Mouse (Mus musculus) layer of hippocampus, adult 8-10 months (tissue): ENCODE data around the gene Snx29. TPM values are rescaled to one million over a fixed set of nuclear protein-coding genes. Genes with fewer than 3 reads are reported as not detected.
"Not testable (repeated sequence)": the region's sequence is repeated elsewhere in the genome, so short reads cannot be mapped to it uniquely, and the experiment has no call there.

Source experiments
- DNase-seq, 2 experiments: peaks; one replicate each; pipeline ENCODE4 v3.0.0; 2022; ENCODE audit warnings: low spot score in 2 of 2
- total RNA-seq, 4 experiments: library from RNA; stranded (reverse); gene quantifications; 2 replicates each; pipeline ENCODE4 v1.2.4; 2022

Gene Snx29
- total RNA-seq, 4 experiments from 2014 or later: 23.8 to 32.9 (median 29.4) TPM

GRCm38 (mm10) chr16:11479605-11480004, 156.9 kb downstream of the Snx29 start:
- DNase-seq: no peak

DNA sequence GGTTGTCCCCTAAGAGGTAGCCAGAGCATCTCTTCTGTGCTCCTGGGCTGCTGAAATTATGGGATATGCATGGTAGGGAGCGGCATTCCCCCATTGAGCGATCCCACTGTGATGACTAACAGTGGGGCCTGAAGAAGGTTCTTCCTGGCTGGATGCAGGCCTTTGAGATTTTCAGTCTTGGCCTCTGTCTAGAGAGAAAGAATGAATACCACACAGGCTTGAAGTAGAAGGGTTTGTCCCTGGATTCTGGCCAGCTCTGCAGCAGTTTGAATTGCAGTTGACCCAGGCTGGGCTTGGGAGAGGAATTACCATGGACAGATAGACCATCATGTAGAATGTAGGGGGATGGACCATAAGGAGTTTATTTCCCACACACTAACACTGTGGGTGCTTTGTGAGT, 159.5 kb downstream of the Snx29 start:
- no peak for DNase-seq

- DNase-seq: peak in 1 of 2 experiments; percentile 24
Observed at GRCm38 (mm10) chr16:11494895-11495294, 172.2 kb downstream of the Snx29 start.

DNA sequence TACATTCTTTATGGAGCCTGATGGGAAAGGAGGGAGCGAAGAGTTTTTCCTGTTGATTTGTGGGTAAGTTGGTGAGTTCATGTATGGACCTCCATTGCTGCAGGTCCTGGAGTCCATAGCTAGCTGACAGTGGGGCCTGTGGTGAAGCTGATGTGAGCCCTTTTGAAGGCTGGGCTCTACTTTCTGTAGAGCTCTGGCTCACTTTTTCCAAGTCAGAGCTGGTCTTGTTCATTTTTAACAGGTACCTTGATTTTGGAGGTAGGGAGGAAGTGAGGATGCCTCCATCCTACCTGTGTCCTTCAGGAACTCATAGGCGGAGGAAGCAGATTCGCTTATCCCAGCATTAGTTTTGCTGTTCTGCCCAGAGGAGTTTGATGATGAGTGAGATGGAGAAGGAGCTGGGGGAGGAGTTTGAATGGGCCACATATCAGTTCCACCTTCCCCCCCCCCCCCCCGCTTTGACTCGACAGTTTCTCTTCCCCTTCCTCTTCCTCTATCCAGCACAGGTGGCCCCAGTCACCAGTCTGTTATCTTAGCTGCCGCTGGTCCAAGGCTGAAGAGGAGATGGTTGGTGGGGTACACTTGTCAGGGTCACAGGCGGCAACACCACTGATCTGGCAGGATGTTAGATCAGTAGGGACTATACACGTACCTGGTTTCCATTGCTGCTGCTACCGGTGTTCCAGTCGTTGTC, 173.4 kb downstream of the Snx29 start:
- DNase-seq: no peak

- no peak for DNase-seq
Observed at GRCm38 (mm10) chr16:11496721-11497120, 174.0 kb downstream of the Snx29 start.

- DNase-seq: no peak
Observed at GRCm38 (mm10) chr16:11500061-11500460, 177.4 kb downstream of the Snx29 start.

GRCm38 (mm10) chr16:11501138-11501537, 178.4 kb downstream of the Snx29 start:
- DNase-seq: no peak

GRCm38 (mm10) chr16:11501611-11502010, 178.9 kb downstream of the Snx29 start:
- DNase-seq: no peak

- no peak for DNase-seq
Observed at GRCm38 (mm10) chr16:11504666-11505491, 182.2 kb downstream of the Snx29 start.

GRCm38 (mm10) chr16:11505492-11506176, 182.9 kb downstream of the Snx29 start:
- peak in 1 of 2 experiments; percentile 39 for DNase-seq

DNA sequence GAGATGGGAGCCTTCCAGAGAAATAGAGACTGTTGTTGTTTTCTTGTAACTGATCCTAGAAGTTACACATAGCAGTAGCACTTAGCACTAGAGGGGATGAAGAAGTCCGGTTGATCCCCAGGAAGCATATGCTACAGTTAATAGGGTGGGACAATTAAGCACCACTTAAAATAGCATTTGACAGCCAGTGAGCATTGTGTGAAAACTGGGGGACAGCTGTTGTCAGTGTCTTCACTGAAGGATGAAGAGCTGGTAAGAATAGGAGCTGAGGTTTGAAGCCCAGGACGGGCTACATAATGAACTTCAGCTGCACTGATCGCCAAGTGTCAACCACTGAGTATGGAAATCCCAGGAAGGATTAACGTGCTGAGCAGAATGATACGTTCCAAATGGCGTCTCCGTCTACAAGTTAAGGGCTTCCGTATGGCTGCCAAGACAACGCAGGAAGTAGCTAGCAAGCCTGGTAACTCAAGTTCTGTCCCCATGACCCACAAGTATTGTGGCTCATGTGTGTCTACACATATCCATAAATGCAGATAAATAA, 184.6 kb downstream of the Snx29 start:
- no peak for DNase-seq

GRCm38 (mm10) chr16:11508341-11508740, 185.6 kb downstream of the Snx29 start:
- no peak for DNase-seq

- no peak for DNase-seq
Observed at GRCm38 (mm10) chr16:11510416-11510815, 187.7 kb downstream of the Snx29 start.

- DNase-seq: no peak
Observed at GRCm38 (mm10) chr16:11510854-11511253, 188.1 kb downstream of the Snx29 start.

GRCm38 (mm10) chr16:11511696-11512095, 189.0 kb downstream of the Snx29 start:
- DNase-seq: not testable (repeated sequence)

DNA sequence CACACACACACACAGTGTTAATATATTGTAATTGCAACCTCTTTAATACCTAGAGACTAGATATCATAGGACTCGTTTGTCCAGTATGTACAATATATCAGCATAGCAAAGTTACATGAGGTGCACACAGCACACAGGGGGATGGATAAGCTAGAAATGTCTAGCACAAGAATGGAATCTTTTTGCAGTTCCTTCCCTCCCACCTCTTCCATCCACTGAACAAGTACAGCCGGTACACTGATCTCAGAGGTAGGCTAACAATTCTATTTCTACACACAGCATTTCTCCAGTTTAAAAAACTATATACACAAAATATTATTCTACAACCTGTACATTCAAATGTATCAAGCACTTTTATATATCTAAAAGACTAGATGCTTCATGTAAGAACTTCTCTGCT, 194.0 kb downstream of the Snx29 start:
- DNase-seq: no peak

- no peak for DNase-seq
Observed at GRCm38 (mm10) chr16:11517385-11517784, 194.7 kb downstream of the Snx29 start.

- no peak for DNase-seq
Observed at GRCm38 (mm10) chr16:11518803-11519498, 196.2 kb downstream of the Snx29 start.

DNA sequence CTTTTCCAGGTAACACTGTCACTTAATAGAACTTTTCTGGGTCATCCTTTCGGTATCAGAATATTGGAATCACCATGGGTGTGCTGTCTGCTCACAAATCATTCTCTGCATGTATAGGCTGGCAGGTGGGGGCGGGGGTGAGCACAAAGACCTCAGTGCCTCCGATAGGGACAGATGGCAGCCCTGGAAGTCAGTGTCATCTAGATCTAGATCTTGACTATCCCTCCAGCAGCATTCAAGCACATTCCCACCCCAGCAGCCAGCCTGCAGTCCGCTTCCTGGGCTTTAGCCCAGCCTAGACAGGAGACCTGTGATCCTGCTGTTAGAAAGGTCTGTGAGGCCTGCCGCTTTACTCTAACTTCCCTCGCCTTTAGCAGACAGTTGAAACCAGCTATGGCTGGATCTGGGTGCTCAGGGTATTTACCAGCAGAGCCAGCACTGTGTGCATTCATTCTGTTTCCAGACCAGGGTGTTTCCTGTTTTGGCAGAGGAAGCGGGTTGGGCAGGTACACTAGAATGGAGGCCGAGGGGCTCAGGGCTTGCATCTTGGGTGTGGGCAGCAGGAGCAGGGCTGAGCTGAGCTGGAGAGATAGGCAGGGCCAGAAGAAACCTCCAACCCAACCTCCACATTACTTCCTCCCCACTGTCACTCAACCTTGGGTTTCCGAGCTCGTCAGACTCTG, 203.5 kb downstream of the Snx29 start:
- no peak for DNase-seq

- DNase-seq: peak; percentile 16 to 37
Observed at GRCm38 (mm10) chr16:11526996-11527395, 204.3 kb downstream of the Snx29 start.
